Mouse (Mus musculus) common myeloid progenitor, adult 5-6 weeks (primary cell): ENCODE measurements around the gene Dnajc17. TPM values are rescaled to one million over a fixed set of nuclear protein-coding genes. Genes with fewer than 3 reads are reported as not detected.

Experiments used
- ATAC-seq: replicated peaks from 2 replicates; pipeline ENCODE4 v1.8.0; 2016; ENCODE audit warnings: low read depth, mild to moderate bottlenecking, moderate TSS enrichment, inconsistent platforms; ENCODE audit not compliant: poor library complexity, severe bottlenecking
- total RNA-seq: library from RNA; stranded (forward); fragments of 200-1000, 187-1606 nt; gene quantifications from 2 replicates; pipeline ENCODE4 v1.2.3, GENCODE M21; 2017

Dnajc17 gene
- total RNA-seq, 1 experiment from 2014 or later, result 46.6 TPM

DNA sequence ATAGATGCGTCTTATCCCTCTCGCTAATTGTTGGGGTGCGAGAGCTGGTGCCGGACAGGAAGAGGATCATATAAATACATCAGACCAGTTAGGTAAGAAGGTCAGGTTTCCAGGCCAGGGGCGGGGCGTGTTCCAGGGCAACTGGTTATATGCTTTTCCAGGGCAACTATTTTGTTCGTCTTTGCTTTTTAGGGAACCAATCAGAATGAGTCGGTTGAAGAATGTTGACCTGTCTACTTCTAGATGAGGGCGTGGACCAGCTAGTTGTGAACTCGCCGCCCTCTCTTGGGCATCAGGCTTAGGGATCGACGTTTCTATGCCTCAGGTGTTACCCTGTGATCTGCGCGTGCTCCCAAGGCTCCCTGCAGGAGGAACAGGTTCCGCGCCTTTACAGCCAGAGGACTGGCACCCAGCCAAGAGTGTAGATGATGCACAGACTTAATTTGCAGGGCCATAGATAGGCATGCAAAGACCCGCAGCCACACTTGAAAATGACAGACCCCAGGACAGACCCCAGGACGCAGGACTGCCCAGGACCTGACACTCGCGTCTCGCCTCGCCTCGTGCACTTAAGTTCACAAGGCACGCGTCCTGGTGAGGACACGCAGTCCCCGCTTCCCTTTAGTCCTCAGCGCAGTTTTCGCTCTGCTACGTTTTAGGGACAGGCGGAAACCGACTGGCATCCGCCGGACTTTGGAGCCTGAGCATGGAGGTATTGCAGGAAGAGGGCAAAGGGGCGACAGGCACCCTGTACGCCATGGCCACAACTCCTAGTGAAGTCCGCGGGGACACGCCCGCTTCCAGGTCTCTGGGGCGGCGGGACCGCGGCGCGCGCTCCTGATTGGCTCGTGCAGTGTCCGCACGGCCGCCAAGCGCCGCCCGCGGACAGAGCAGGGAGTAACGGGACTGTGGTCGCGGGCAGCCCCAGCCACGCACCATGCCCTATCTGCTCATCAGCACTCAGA, 41.4 kb downstream of the Dnajc17 start, which contains the start of gene Gchfr:
TSS of gene Gchfr (plus strand) at position 873 of the 965 bp plus-strand sequence.
- peak; percentile 68 for ATAC-seq

DNA sequence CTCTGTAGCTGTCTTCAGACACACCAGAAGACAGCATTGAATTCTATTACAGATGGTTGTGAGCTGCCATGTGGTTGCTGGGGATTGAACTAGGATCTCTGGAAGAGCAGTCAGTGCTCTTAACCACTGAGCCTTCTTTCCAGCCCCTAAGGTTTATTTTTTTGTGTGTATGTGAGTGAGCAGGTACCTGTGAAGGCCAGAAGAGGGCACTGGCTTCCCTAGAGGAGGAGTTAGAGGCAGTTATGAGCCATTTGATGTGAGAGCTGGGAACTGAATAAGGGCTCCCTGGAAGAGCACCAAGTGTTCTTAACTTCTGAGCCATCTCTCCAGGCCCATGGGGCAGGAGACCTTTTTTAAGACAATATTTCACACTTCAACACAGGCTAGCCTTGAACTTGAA, 43.2 kb downstream of the Dnajc17 start:
- no peak for ATAC-seq

DNA sequence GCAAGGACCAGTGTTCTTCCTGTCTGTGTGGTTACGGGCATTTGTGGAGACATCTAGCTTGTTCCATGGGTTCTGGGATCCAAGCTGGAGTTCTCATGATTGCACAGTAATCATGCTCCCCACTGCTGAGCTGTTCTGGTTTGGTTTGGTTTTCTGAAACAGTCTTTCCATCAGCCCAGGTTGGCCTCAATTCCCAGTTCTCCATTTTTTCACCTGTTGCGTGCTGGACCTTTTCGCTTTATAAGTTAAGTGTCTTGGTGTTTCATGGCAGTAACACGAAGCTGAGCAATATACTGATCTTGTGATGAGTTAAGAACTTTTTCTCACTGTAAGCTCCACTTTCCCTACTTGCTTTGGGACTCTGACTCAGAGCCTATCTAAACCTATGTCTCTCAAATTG, 44.6 kb downstream of the Dnajc17 start:
- no peak for ATAC-seq

DNA sequence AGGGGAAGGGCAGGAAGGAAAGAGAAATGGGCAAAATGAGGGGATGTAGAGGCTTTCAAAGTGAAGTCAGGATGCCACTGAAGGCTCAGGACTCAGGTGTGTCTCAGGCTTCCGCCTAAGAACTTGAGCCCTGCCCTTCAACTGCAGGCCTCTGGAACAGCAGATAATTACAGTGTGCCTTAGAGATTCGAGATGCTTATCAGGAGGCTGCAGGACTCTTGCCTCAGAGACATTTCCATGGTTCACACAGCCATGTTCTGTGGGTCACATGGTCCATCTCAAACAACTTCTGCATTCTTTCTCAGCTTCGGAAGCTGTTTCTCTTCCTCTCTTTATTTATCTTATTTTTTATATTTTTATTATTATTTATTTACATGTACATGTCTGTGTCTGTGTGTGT, 45.5 kb downstream of the Dnajc17 start:
- ATAC-seq, result peak; percentile 53

DNA sequence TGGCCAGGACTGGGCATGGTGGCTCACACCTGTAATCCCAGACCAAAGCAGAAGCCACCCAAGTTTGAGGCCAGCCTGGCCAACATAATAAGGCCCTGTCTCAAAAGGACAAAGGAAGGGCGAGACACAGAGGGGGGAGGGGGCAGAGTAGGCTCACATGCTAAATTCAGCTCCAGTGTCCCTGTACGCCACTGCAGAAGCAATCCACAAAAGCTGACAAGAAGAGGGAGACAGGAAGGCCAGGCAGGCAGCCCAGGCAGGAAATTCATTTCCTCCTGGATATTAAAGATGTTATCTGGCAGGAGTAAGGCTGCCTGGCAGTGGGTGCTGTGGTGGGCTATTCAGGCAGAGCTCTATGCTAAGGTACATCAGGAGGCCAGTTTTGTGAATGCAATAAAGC, 47.3 kb downstream of the Dnajc17 start:
- ATAC-seq, result no peak

DNA sequence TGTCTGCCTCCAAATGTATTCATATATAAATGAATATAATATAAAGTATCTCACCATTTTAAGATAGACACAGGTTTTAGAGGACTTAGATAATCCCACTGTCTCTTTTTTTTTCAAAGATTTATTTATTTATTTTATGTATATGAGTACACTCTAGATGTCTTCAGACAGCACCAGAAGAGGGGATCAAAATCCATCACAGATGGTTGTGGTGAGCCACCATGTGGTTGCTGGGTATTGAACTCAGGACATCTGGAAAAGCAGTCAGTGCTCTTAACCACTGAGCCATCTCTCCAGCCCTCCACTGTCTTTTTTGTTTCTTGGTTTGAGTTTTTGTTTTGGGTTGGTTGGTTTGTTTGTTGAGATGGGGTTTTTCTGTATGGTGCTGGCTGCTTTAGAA, 50.8 kb downstream of the Dnajc17 start:
- ATAC-seq, result no peak

DNA sequence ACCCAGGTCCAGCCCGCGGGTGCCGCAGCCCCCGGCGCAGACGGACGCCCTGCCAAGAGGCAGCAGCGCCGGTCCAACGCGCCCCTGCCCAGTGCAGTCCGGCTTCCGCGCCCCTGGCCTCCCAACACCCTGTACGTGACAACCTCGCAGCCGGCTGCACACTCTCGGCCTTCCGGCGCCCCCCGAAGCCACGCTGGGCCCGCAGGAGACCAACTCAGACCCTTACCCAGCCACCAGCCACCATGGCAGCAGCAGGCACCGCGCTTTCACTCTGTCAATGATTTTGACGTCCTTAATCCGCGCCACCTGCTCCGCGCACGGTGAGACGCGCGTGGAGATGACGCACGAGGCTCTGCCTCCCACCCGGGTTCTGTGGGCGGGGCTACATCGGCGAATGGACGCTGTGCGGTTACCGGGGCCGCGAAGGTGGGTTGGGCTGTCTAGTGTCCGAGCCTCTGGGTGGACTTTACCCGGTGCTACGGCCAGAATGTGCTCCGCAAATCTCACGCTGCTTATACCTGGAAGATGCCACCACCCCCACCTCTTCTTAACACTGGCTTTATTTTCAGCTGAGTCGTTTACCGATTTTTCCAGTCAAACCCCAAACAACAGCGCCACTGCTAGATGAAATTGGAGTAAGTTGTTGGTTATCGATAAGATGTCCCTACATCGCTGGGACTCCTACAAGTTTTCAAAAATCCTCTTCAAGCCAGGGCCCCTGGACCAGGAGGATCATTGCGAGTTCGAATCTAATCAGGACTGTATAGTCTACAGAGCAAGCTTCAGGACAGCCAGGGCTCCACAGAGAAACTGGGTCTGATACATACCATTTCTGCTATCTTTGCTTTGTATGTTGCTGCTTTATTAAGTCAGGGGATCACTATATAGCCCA, 51.7 kb downstream of the Dnajc17 start, which contains the start of gene Rmdn3:
TSS of gene Rmdn3 (minus strand) at position 354 of the 892 bp plus-strand sequence.
- peak; percentile 92 for ATAC-seq

DNA sequence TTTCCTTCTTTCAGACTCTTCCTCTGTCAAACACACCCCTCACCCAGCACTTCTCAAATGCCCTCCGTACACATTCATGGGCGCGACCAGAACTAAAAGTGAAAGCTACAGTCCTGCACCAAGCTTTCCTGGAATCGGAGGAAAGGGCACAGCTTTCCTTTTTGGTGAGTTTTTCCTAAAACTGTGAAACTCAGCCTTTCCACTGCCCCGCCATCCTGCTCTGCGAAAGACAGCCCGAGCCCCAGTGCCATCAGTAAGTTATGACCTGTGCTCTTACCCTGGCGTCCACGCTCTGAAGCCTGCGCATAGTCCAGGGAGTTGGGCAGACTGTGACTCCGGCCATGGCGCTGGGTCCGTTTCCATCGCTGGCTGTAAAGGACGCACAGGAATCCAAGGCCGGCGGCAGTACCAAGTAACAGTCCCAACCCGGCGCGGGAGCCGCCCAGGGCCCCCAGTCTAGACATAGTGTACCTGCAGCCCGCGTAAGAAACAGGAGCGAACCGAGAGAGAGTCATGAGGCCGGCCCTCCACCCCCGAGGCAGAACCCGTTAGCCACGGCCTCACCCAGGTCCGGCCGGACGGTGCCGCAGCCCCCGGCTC, 52.4 kb downstream of the Dnajc17 start:
- no peak for ATAC-seq

DNA sequence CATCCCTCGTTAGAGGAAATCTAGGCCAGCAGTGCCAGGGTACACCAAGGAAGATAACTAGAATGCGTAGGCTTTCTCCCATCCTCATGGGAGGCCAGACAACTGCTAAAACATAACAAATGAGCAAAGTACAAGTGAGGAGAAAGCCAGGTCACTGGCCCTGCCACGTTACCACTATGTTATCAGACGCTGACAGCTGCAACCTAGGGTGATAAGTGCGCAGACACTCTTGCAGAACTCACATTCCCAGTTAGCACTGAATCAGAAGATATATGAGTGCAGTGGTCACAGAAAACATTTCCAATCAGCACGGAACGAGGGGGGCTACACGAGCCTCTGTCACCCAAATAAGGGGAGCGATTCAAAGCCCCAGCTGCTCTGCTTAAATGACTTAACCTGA, 53.2 kb downstream of the Dnajc17 start:
- peak; percentile 62 for ATAC-seq

DNA sequence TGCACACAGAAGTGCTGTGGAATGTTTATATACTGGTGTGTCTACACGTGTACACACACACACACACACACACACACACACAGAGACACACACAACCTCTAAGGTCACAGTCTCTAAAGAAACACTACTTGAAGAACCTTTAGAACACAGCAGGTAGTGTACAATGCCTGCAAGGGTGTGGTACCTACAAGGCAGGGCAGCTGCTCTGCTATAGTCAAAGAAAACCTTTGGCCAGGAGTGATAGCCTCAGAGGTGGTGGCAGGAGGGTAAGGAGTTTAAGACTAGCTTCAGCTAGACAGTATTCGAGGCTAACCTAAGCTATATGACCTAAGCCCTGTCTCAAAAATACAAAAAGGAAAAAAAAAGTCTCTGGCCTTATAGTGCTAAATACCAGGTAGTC, 53.9 kb downstream of the Dnajc17 start:
- no peak for ATAC-seq

DNA sequence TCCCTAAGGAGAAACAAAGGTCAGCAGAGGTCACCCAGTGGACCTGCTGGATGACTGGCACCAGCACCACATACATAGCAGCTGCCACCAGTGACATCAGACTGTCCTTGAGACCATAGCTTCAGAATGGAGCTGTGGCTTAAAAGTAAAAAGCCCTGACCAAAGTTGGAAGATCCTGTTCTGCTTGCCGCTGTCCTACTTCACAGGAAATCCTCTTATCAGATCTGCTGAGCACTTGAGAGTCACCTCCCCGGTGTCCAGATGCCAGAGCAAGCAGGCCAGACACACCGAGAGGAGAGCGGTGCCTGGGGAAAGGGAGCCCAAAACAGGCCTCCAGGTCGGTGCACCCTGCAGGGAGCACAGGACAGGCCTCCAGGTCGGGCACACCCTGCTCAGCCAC, 56.3 kb downstream of the Dnajc17 start:
- ATAC-seq, result no peak

DNA sequence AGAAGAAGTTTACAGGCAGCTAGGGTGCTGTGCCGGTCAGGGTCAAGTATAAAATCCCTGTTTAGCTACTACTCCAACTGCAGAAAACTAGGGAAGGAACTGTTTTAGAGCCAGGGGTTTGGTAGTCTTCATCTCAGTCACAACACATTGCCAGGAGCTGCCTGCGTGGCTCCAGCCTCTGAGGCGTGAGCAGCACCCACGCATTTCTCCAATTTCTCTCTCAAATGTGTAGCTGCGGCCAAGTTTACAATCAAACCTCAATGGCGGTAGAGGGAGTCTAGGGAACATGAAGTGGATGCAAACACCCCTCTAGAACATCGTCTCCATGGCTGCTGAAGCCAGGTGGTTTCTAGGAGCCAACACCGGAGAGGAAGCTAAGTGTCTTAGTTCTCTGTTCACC, 60.8 kb downstream of the Dnajc17 start:
- ATAC-seq, result no peak

DNA sequence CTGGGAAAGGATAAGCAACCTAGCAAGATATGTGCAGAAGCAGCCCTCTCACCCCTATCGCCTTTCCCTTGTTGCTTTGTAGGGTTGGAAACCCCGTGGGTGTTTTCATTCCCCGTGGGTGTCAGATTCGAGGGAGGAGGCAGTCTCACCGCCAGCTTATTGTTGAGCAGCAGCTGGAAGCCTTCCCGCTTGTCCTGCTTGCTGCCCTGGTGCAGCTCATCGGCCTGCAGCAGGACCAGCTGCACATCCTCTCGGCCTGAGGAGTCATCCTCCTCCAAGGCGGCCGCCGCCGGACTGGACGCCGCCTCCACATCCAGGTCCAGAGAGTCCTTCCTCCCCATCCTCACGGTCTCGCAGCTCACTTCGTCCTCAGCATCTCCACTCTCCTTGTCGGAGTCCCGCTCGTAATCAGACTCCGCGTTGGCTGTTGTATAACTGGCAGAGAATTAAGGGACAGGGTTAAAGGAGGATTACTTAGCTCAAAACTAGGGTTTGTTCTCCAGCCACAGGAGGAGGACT, 61.4 kb downstream of the Dnajc17 start:
- no peak for ATAC-seq

DNA sequence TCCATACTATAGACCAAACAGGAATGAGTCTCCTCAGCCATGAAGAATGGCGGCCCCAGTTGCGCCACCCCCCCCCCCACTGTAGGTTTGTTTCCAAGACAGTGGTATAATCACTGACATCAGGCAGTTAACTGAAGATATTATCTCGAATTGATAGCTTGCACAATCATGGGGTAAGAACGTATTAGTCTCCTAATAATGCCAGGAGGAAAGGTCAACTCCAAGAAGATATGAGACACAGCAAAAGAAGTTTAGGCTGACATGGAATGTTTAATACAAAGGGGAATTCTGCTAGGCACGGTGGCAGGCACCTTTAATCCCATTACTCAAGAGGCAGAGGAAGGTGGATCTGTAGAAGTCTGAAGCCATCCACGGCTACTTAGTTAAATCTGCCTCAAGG, 62.2 kb downstream of the Dnajc17 start:
- no peak for ATAC-seq

DNA sequence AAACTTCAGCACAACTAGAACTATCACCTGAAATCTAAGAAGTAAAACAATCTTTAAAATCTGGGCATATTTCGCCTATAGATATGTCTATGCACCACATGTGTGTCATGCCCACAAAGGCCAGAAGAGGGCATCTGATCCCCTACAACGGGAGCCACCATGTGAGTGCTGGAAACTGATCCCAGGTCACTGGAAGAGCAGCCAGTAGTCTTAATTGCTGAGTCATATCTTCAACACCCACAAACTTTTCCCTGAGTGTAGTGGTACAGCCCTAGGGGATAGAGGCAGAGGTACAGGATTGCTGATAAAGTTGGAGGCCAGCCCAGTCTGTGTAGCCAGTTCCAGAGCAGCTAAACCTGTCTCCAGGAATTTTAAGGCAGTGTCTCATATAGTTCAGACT, 63.4 kb downstream of the Dnajc17 start:
- 0 out of 2 replicates have a peak, but pooled peaks have one; percentile 22 for ATAC-seq

DNA sequence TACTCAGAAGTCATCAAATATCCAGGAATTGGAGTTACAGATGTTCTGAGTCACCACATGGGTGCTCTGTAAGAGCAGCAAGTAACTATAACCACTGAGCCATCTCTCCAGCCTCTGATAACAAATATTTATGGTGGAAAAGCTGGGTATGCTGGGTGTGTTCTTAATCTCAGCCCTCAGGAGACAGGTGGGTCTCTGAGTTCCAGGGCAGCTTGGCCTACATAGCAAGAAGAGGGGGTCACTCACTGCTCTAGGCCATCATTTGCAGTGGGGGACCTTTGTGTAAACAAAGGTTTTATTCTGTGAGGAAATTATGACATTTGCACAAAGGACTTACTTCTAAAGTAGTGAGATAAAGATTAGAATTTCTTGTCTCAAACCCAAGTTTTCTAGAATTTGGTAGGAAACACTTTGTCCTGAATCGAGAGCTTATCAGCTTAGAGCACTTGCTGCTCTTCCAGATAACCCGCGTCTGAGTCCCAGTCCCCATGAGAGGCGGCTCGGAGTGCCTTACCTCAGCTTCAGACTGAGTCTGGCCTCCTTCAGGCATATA, 72.2 kb downstream of the Dnajc17 start:
- ATAC-seq, result peak; percentile 71
